Mouse (Mus musculus): ENCODE data around the gene Sult2b1.

Gene Sult2b1

DNA sequence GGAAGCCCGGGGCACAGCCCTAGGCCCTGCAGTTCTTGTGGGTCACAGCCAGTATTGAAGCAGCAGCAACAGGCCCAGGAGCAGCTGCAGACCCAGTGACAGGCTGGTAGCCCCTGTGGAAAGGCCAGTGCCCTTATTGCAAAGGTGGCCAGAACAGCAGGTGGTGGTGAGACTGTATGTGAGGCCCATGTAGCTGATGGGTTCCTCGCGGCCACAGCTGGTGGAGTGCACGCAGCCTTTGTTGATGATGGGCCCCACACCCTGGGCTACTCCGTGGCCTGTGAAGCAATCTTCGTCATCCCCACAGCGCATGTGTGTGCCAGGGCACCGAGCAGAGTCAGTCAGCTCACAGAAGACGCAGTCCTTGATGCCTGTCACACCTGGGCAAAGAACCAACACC is 59.3 kb downstream of the Sult2b1 start:
- no peak for DNase-seq (ENCODE audit: low spot score in 2 of 2)

DNA sequence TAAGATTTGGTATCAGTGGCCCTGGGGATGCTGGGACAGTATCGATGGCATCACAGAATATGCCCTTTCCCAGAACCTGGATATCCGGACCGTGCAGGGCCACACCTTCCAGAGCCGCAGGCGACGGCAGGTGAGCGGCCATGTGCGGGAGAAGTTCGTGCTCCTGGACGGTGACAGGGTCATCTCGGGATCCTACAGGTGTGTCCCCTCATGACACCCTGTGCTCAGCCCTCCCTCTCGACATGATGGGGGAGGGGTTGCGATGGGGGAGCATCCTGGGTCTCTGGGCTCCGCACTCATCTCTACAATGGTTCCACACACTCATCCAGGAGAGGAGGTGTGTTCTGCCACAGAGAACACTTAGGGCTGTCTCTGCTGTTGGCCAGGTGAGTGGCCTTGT is 60.7 kb downstream of the Sult2b1 start:
- DNase-seq (ENCODE audit: low spot score in 2 of 2): no peak

DNA sequence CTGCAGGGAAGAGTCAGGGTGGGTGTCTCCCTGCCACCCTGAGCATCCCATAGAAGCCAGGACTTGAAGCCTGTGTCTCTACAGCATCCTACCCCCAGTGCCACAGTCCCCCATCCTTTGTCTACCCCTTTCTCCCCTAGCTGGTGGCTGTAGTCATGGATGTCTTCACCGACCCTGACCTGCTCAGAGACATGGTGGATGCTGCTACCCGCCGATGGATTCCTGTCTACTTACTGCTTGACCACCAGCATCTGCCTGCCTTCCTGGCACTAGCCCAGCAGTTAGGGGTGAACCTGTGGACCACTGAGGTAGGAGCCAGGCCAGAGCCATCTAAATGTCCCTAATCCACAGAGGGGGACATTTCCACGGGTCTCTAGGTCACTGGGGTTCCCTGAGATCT is 61.2 kb downstream of the Sult2b1 start:
- no peak for DNase-seq (ENCODE audit: low spot score in 2 of 2)

DNA sequence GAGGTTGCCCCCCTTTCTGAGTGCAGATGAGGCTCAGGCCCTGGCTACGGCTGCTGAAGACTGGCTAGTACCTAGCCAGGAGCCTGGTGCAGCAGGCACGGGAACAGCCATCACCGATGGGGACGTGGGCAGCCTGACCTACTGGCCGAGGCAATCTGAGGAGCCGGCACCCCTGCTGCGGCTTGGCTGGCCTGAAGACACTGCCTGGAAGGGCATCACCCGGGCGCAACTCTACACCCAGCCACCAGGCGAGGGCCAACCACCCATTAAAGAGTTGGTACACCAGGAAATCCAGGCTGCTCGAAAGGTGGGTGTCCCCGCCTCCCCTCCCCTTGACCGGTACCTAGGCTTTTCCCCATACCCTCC is 62.1 kb downstream of the Sult2b1 start:
- DNase-seq (ENCODE audit: low spot score in 2 of 2): peak in 1 of 2 experiments; percentile 2

DNA sequence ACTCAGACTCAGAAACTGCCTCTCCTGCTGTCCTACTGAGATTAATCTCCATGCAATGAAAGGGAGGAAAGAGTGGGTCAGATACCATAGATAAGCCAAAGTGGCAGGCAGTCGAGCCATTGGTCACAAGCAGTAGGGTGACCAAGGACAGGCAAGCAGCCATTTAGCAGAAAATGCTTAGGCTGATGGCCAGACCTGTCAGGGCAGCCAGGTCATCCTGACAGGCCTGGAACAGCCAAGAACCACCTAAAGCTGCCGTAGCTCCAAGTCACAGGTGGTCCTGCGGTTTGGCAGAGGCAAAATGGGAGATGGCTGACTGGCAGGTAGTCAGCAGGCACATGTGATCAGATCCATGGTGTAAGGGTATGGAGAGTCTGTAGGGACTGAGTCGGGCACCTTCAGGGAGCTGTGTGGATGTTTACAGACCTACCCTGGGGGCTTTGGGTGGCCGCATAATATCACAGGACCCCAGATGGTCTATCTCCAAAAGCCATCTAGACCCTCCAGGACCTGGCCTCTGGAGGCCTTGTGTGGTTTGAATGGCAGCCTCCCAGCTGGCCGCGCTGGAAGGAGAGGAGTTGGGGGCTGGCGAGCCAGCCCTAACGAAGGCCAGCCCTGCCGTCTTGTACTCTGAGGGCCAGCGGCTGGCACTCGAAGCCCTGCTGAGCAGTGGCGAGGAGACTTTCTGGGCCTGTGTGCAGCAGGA is 62.7 kb downstream of the Sult2b1 start:
- no peak for DNase-seq (ENCODE audit: low spot score in 2 of 2)

DNA sequence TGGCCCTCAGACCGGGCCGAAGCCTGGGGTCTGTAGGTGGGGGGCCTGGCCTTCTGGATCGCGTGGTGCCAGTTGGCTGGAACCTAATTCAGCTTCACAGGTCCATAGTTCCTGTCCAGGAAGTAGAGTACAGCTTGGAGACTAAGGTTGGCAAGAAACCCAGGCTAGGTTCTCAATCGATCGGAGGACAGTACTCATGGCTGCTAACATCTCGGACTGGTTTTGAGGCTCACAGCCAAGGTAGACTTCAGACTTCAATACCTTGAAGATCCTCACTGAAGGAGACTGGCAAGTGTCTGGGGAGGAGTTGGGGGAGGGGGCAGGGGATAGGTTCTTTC is 63.3 kb downstream of the Sult2b1 start:
- DNase-seq (ENCODE audit: low spot score in 2 of 2): no peak

DNA sequence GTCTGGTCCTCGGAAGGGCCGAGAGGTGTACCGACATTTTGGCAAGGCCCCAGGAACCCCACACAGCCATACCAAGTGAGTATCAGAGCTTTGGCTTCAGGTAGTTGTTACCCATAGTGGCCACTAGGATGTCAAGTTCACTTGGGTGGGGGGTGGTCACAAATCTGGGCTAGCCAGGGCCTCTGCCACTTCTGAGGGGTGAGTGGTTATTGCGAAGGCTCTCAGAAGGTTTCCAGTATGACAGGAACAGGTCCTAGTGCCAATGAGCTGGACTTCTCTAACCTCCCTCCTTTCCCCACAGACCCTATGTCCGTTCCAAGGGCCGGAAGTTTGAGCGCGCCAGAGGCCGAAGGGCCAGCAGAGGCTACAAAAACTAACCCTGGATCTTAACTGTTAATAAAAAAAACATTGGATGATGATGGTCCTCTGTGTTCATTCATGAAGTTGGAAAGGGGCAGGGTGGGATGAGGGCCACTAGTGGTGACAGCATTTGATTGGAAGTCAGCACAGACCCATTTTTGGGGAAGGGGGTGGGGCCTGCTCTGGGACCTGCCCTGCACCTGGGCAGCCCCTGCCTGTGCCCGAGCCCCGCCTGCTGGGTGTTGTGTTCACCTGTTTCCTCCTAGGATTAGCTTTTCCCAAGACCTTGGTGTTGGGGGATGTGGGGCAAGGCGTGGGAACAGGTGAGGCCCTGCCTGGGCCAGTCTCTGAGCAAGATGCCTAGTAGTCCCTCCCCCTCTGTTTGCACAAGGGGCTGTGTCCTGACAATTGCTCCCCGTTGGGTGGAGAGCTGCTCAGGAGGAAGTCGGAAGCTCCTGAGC is 63.8 kb downstream of the Sult2b1 start, which contains the start of gene Fam83e:
Gene Fam83e (plus strand): TSS at position 800 of the 821 bp plus-strand sequence.
- DNase-seq (ENCODE audit: low spot score in 2 of 2): peak in 1 of 2 experiments; percentile 32

DNA sequence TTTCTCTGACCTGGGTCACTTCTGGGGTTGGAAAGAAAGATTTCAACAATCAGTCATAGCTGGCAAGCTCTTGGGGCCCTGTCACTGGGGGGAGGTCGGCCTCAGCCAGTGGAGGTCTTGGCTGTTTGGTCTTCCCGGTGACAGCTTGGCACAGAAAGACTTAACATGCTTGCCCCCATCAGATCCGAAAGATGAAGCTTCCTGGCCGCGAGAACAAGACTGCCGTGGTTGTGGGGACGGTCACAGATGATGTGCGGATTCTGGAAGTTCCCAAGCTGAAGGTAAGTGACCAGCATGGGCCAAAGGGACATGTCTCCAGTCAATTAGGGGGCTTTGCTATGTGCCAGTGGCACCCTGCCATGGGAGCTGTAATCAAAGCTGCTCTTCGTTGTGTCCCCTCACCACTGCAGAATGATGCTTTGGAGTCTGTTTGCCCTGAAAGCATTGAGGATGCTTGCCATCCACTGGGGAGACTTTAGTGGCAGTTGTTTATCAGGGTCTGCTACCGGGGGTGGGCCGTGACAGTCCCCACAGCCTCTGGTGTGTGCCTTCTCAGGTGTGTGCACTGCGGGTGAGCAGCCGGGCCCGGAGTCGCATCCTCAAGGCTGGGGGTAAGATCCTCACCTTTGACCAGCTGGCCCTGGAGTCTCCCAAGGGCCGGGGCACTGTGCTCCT is 64.6 kb downstream of the Sult2b1 start:
- DNase-seq (ENCODE audit: low spot score in 2 of 2): no peak

DNA sequence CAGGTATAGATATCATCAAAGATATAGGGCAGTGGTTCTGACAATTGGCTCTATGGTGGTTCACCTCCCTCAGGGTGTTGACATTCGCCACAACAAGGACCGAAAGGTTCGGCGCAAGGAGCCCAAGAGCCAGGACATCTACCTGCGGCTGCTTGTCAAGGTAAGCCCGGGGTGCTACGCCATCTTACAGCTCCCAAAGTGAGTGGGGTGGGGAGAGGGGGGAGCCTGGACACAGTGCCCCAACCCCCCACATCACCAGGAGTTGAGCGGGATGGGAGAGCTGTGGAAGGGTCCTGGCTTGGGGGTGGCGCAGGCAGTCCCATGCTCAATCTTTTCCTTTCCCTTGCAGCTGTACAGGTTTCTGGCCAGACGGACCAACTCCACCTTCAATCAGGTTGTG is 65.3 kb downstream of the Sult2b1 start:
- no peak for DNase-seq (ENCODE audit: low spot score in 2 of 2)

DNA sequence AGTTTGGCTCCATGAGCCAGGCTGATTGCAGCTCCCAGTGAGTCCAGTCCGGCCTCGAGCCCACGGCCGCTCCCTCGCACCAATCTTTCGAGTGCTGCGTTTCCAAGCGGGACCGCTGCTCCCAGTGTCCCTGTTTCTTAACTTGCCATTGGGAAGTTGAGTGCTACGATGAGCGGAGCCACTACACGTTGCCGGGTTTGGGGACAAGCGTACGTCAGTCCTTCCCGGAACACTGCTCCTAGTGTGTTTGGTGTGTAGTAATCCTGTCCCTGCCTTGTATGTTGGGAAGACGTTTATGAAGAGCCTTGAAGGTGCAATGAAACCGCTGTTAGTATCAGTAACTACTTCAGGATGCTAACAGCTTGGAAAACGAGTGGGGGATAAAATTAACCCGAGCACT is 66.1 kb downstream of the Sult2b1 start:
- DNase-seq (ENCODE audit: low spot score in 2 of 2): no peak

DNA sequence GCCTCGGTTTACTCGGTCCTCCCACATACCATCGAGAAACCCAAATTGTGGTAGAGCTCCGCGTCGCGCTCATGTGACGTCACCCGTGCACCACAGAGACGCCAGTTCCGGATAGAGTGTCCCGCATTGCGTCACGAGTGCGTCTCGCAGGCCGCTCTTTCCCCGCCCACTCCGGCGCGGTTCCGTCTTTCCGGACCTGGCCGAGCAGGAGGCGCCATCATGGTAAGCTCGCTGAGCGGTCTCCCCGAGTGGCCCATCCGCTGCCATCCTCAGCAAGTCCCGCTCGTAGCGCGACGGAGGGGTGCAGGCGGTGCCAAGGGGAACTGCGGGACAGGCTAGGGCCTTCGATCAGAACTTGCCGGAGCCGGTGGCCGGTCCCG is 66.6 kb downstream of the Sult2b1 start, which contains the start of gene Sphk2:
Gene Sphk2 (minus strand): TSS at position 85 of the 380 bp plus-strand sequence.
- DNase-seq (ENCODE audit: low spot score in 2 of 2): peak; percentile 97 to 99

DNA sequence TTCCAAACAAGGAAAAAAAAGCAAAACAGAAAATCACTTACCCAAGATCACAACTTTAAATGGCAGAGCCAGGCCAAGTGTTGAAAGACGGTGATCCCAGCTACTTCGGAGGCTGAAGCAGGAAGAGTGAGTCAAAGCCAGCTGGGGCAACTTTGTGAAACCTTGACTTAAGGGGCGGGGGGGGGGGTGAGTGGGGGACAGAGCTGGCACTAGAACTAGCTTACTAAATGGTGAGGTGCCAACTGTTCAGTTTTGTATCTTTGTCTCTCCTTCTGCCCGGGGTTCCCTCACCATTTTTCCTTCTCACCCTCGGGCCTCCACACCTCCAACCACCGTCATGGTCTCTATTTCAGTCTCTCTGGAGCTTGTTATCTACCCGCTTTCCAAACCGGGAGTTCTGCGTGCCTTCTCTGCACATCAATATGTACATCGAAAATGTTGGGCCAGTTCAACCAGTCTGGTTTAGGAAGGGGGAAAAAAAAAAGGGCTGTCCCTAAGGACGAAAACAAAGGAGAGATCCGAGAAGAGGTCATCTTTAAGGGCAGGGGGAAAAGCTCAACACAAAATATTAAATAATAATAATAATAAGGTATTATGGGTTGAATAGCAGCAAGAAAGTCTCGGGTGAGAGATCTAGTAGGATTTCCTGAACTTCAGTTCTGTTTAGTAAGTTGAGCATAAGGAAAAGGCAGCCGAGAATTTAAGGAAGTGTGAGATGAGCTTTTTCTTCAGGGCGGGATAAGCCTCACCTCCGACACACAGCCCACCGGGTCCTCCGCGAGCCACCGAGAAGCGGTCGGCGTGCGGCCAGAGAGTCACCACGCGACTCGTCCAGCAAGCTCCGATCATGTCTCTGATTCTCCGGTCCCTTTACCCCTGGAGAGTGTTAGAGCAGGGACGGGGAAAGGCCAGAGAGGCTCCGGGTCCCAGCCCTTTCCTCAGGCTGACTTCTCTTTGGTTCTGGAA is 67.2 kb downstream of the Sult2b1 start:
- no peak for DNase-seq (ENCODE audit: low spot score in 2 of 2)

DNA sequence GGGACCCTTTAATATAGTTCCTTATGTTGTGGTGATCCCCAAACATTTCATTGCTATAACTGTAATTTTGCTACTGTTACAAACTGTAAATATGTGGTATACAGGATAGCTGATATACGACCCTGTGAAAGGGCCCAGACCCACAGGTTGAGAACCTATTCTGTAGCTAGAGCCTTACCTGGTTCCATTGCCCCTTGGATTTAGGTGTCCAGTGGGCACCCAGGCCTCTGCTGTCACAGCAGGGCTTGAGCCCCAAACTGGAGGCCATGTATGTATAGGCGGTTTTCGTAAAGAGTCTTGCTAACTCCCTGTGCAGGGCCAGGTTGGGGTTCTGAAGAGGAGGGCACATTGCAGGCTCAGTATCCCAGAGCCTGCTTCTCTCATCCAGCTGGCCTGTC is 68.0 kb downstream of the Sult2b1 start:
- no peak for DNase-seq (ENCODE audit: low spot score in 2 of 2)

DNA sequence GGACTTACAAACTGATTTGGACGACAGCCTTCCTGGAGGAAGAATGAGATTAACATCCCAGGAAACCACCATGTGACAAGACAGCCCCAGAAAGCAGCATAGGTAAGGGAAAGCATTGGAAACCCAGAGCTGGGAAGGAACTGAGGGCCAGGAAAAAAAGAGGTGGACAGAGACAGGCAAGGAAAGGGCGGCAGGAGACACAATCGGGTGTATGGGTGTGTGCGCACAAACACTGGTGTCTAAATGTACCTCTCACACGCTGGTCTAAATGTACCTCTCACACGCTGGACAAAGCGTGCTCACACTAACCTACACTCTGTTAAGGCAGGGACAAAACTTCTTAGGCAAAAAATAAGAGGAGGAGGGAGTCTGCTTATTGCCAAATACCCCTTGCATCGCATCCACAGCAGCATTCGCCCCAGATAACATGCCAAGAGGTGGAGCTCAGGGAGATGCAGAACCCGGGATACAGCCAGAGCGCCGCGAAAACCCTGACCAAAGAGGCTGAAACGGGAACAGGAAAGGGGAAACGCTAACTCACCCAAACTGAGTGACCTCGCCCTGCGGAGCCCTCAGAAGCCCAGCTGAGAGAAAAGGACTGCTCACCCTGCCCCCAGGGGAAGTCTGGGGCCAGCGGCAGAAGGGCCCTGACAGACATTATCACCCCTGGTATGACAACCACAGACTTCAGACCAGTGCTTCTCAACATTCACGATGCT is 68.6 kb downstream of the Sult2b1 start:
- no peak for DNase-seq (ENCODE audit: low spot score in 2 of 2)

DNA sequence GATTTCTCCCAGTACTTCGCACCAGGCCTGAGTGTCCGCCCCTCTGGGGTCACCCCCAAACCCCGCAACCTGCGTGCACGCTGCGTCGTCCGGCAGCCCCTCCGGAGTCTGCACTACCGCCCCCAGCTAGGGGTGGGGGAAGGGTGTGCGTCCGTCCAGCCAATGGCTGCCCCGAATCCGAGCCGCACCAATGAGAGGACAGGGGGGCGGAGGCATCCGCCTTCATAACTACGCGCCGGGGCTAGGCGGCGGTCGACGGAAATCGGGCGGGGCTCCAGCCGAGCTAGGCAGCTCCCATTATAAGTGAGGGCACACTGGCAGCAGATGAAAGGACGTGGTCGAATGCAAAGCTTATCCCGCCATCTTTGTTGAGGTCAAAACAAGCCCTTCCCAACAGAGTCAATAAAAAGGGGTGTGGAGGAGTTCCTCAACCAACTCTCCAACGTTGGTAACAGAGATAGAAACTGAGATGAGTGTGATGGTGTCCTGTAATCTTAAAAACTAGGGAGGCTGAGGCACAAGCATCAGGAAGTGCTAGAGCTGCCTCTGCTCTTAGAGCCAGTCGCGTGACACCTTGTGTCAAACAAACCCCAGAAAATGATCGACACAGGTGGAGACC is 69.3 kb downstream of the Sult2b1 start, which contains the start of gene Rpl18:
Gene Rpl18 (plus strand): TSS at position 368 of the 619 bp plus-strand sequence.
- DNase-seq (ENCODE audit: low spot score in 2 of 2): peak; percentile 93 to 98

DNA sequence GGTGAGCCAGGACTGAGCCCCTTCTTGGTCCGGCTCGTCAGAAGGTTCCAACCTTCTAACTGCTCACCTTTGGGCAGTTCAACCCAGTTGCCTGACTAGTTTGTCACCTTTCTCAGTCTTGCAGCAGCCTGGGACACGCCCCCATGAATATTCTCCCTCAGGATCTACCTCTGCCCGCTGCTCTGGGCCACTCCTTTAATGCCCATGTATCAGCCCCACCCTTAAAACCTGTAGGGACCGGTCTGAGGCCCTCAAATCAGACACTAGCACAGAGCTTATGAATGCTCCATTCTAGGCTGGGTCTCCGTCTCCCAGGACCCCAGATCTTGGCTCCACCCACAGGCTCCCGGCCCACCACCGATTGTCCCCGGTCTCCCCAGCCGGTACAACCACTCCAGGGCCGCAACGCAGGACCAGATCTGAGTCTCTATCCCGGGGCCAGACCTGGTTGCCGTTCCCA is 69.8 kb downstream of the Sult2b1 start:
- peak in 1 of 2 experiments; percentile 70 for DNase-seq (ENCODE audit: low spot score in 2 of 2)

DNA sequence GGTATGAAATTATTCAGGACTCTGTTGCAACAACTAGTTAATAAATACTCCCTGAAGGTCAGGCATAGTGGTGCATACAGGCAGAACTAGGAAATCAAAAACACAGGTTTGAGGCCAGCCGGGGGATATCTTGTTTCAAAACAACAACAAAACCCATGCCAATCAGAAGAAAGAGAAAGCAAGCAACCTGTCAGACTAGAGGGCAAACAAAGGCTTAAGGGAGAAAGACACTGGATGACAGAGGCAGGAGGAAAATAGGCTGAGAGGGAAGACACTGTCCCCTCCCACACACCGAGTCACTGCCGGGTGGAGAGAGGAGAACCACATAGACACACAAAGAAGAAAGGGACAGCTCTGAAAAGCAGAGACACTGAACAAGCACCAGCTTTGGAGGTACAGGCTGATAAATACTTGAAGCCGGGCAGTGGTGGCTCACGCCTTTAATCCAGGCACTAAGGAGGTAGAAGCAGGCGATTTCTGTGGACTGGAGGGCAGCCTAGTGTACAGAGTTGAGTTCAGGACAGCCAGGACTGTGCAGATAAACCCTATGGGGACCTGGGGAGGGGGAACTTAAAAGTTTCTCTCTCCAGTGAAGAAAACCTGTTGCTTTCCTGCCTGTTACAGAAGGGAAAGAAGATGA is 70.5 kb downstream of the Sult2b1 start:
- DNase-seq (ENCODE audit: low spot score in 2 of 2): no peak

DNA sequence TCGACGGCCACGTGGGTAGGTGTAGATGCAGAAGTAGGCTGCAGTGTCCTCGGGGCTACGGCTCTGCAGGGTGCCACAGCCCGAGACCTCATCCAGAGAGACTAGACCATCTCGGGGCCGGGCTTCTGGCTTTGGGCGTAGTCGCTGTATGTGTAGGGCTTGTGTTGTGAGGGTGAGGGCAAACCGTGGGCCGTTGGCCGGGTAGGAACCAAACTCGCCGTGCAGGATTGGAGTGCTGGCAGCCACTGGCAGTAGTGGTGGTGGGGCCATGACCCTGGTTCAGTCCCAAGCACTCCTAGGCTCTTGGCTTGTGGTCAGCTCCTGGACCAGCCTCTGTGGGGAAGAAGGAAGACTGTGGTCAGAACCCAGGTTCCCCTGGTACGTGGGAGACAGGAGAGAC is 71.1 kb downstream of the Sult2b1 start:
- no peak for DNase-seq (ENCODE audit: low spot score in 2 of 2)

DNA sequence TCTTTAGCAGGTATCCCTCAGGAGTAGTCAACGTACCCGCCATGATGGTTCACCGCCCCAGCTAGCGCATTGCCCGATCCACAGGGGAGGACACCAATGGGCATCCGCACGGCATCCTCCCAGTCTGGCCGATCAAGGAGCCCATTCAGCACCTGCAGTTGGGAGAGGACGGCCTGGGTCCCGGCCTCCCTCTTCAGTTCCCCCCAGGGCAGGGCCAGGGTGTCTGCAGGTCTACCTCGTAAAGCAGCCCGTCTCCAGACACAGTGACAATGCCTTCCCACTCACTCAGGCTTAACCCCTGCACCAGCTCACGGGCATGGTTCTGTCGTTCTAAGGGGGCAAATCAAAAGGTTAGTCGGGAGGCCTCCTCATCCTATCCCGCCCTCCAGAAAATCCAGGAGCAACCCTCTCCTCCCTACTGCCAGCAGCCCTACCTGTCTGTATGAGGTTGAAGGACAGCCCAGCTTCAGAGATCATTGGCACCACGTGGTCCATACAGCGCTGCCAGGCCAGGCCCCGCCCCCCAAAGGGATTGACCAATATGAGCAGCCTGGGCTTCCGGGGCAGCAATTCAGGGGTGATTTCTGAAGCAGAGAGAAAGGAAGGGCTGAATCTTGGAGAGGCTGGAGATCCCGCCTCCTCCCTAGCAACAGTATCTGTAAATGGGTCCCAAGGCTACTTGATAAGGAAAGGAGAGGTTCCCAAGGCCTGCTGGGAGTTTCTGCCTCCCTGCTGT is 72.3 kb downstream of the Sult2b1 start:
- DNase-seq (ENCODE audit: low spot score in 2 of 2): peak in 1 of 2 experiments; percentile 76
